8 mouse cellular contexts compared by ENCODE assay signal in the genomic region with DNA sequence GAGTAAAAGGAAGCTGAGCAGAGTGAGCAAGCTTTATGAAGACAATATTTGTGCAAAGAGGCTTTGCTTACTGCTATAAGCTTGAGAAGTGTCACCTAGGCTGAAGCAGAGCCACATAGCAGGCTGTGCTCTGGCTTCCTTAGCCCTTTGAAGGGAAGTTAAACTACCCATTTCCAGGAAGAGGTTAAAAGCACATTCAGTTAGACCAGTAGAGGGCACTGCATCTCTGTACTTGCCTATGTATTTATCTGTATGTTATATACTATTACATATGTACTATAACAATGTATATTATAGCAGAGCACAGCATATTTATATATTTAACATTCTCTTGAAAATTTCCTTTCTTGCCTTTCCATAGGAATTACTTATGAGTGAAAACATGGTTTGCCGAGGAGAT. TPM values are rescaled to one million over a fixed set of nuclear protein-coding genes. Genes with fewer than 3 reads are reported as not detected.
A peak's percentile ranks its signal among the peaks of the same experiment; 100 is the strongest.
DNase-seq lines count a peak whose midpoint lies in the region.
"Had no signal": no experiment of that assay in that cellular context is flagged by ENCODE, and none has a peak within 500 bp of the region (broad histone marks: within the 10 kb centered on the region; RNA-seq: fewer than 3 reads in every experiment).

No protein-coding gene starts in this region.

- peak; percentile 38 for DNase-seq in layer of hippocampus, adult 11-12 months (ENCODE audit: low spot score)
- DNase-seq in layer of hippocampus, postnatal 10 days (ENCODE audit: low spot score in 2 of 2), result no peak
- DNase-seq in ES-CJ7 (ENCODE audit: low read depth, low spot score) (peak; percentile 19), adipocyte (ENCODE audit: low spot score) (peak; percentile 37)
- DNase-seq in lung, postnatal 25 days (ENCODE audit: low spot score), result peak; percentile 22
- DNase-seq in c-Kit-positive CD71-positive TER-119-positive erythroid progenitor cells, embryonic 14.5 days (ENCODE audit: low spot score), result no peak
- DNase-seq in adrenal gland, postnatal 25 days, result no peak

RNA-seq across cellular contexts. Expression of a gene that starts 54.4 kb away (rescaled TPM):
- total RNA-seq in layer of hippocampus, postnatal 10 days (2021), result 100 to 1,000 TPM; 134 to 144 TPM
- total RNA-seq in adrenal gland, postnatal 25 days (2021), result 5.3 and 5.9 TPM in 2 replicates
- total RNA-seq: neutrophil, adult 5-6 weeks had no signal

Comparison
In these comparisons a context has a peak if more than half of its experiments do, and no peak if none do; other contexts are left out.
1. DNase-seq: peak in layer of hippocampus, adult 11-12 months (single experiment), ES-CJ7 (single experiment), adipocyte (single experiment) and lung, postnatal 25 days (single experiment); none in layer of hippocampus, postnatal 10 days (0 of 2), c-Kit-positive CD71-positive TER-119-positive erythroid progenitor cells, embryonic 14.5 days (single experiment) and adrenal gland, postnatal 25 days (single experiment).
2. RNA of a gene that starts 54.4 kb away (total RNA-seq): 134 to 144 TPM in layer of hippocampus, postnatal 10 days; 5.3 to 5.9 TPM in adrenal gland, postnatal 25 days; every median in the first group is over 10 times any median in the second.